Mouse (Mus musculus) lung, embryonic 14.5 days (tissue): ENCODE results near the gene Brms1. TPM values are rescaled to one million over a fixed set of nuclear protein-coding genes. Genes with fewer than 3 reads are reported as not detected.

Source experiments
- ATAC-seq: fragments of 200-750 bp; cut with Nextera tagmentation; 2 replicates; pipeline ENCODE4 v1.8.0; 2017; ENCODE audit warnings: mild to moderate bottlenecking, moderate TSS enrichment, moderate library complexity; ENCODE audit not compliant: insufficient read depth
- DNase-seq: peaks from one replicate; pipeline ENCODE4 v3.0.0-alpha.2; 2015
- H3K27ac ChIP-seq: fragments of 300-500 bp; sonication (generic); 2 replicates; pipeline ENCODE4 v1.5.1; 2014; ENCODE audit warnings: low read depth, mild to moderate bottlenecking, moderate library complexity
- H3K27me3 ChIP-seq: fragments of 300-500 bp; sonication (generic); 2 replicates; pipeline ENCODE4 v1.6.1; 2014; ENCODE audit warnings: low read length, control low read depth; ENCODE audit not compliant: insufficient read depth
- H3K36me3 ChIP-seq: fragments of 300-500 bp; sonication (generic); 2 replicates; pipeline ENCODE4 v1.6.1; 2014; ENCODE audit warnings: control low read depth; ENCODE audit not compliant: insufficient read depth
- H3K4me1 ChIP-seq: fragments of 300-500 bp; sonication (generic); 2 replicates; pipeline ENCODE4 v1.6.1; 2014; ENCODE audit warnings: antibody characterized with exemption, control low read depth; ENCODE audit not compliant: insufficient read depth
- H3K4me2 ChIP-seq: fragments of 300-500 bp; sonication (generic); 2 replicates; pipeline ENCODE4 v1.6.1; 2014; ENCODE audit warnings: mild to moderate bottlenecking
- H3K4me3 ChIP-seq: fragments of 300-500 bp; sonication (generic); 2 replicates; pipeline ENCODE4 v1.5.1; 2014; ENCODE audit warnings: low read depth, low read length
- H3K9ac ChIP-seq: fragments of 300-500 bp; sonication (generic); 2 replicates; pipeline ENCODE4 v1.6.1; 2014
- H3K9me3 ChIP-seq: fragments of 300-500 bp; sonication (generic); 2 replicates; pipeline ENCODE4 v1.6.1; 2016; ENCODE audit warnings: low read depth, low read length, control low read depth
- CTCF ChIP-seq: IDR thresholded peaks from 2 replicates; pipeline ENCODE4 v1.5.1; 2016; ENCODE audit warnings: antibody characterized with exemption, low read depth
- WGBS: fragments of 180-500 bp; shearing (Covaris S2); extraction: QIAGEN DNeasy Blood & Tissue Kit; methylation state at CpG from one replicate; pipeline ENCODE4 v1.1.7; 2014; 5-methylcytosine and 5-hydroxymethylcytosine counted together
- polyA plus RNA-seq: library from polyadenylated mRNA; unstranded; fragments of >200 nt; fragmentation: Nextera tagmentation; extraction: Ambion mirVana; gene quantifications from 2 replicates; pipeline ENCODE4 v1.2.1, GENCODE M21; 2014

The Brms1 gene
- polyA plus RNA-seq, 1 experiment from 2014 or later: 43.4 TPM

GRCm38 (mm10) chr19:5056251-5056650, 15.1 kb downstream of the Brms1 start:
- ATAC-seq (peak; percentile 4; the same call in 1 of the 2 replicates), DNase-seq (peak; percentile 90)
- Histone ChIP-seq H3K4me2 (0 out of 2 replicates have a peak overlapping the region, but pooled peaks have one; percentile 16), H3K27ac (no peak overlapping the region), H3K36me3 (0 out of 2 replicates have a peak, but pooled peaks cover 3% of the 10 kb centered on the region), H3K9ac (no peak overlapping the region), H3K9me3 (no peaks in the 10 kb centered on the region), H3K4me1 (peaks cover 37% of the 10 kb centered on the region), H3K27me3 (peaks cover 18% of the 10 kb centered on the region), H3K4me3 (no peak overlapping the region)
- peak; percentile 85 for TF ChIP-seq CTCF
- WGBS: 8% methylated on average over 6 of the region's 6 CpGs

- Histone ChIP-seq H3K9ac (peak overlapping the region; percentile 28; the same call in 1 of the 2 replicates), H3K4me1 (peaks cover 40% of the 10 kb centered on the region), H3K27ac (peak overlapping the region; percentile 90; the same call in 1 of the 2 replicates), H3K4me3 (no peak overlapping the region), H3K27me3 (peaks cover under 1% of the 10 kb centered on the region; the same call in 1 of the 2 replicates), H3K36me3 (no peaks in the 10 kb centered on the region), H3K9me3 (no peaks in the 10 kb centered on the region), H3K4me2 (peak overlapping the region; percentile 4; the same call in 1 of the 2 replicates)
- 16% methylated on average over 16 of the region's 16 CpGs for WGBS
- DNase-seq (peak; percentile 72), ATAC-seq (no peak)
- no peak for TF ChIP-seq CTCF
Measured at GRCm38 (mm10) chr19:5057876-5058775, 17.0 kb downstream of the Brms1 start.

- no peak for TF ChIP-seq CTCF
- 8% methylated on average over 10 of the region's 10 CpGs for WGBS
- H3K36me3 ChIP-seq: no peaks in the 10 kb centered on the region
- H3K9me3 ChIP-seq: no peaks in the 10 kb centered on the region
- no peak overlapping the region for H3K4me3 ChIP-seq
- H3K9ac ChIP-seq: peak overlapping the region; percentile 28; the same call in 1 of the 2 replicates
- DNase-seq: peak; percentile 69
- peak overlapping the region; percentile 90 for H3K27ac ChIP-seq
- no peaks in the 10 kb centered on the region for H3K27me3 ChIP-seq
- peak overlapping the region; percentile 41 for H3K4me2 ChIP-seq
- H3K4me1 ChIP-seq: peaks cover 40% of the 10 kb centered on the region
- ATAC-seq: peak; percentile 52
Measured at GRCm38 (mm10) chr19:5058801-5059771, 17.9 kb downstream of the Brms1 start.

- no peaks in the 10 kb centered on the region for H3K36me3 ChIP-seq
- WGBS: 22% methylated on average over 5 of the region's 5 CpGs
- peak; percentile 48 for ATAC-seq
- no peak overlapping the region for H3K9ac ChIP-seq
- H3K4me1 ChIP-seq: peaks cover 49% of the 10 kb centered on the region
- H3K4me2 ChIP-seq: peak overlapping the region; percentile 25; the same call in 1 of the 2 replicates
- no peak for TF ChIP-seq CTCF
- peak; percentile 84 for DNase-seq
- no peaks in the 10 kb centered on the region for H3K9me3 ChIP-seq
- no peak overlapping the region for H3K4me3 ChIP-seq
- no peaks in the 10 kb centered on the region for H3K27me3 ChIP-seq
- H3K27ac ChIP-seq: peak overlapping the region; percentile 90
Measured at GRCm38 (mm10) chr19:5060365-5061330, 19.5 kb downstream of the Brms1 start.

- Histone ChIP-seq H3K4me2 (no peak overlapping the region), H3K4me3 (no peak overlapping the region), H3K9ac (no peak overlapping the region), H3K9me3 (no peaks in the 10 kb centered on the region), H3K36me3 (no peaks in the 10 kb centered on the region), H3K27ac (no peak overlapping the region), H3K27me3 (peaks cover 3% of the 10 kb centered on the region; the same call in 1 of the 2 replicates), H3K4me1 (peaks cover 50% of the 10 kb centered on the region)
- 75% methylated on average over 5 of the region's 5 CpGs for WGBS
- TF ChIP-seq CTCF: no peak
- DNase-seq (no peak), ATAC-seq (no peak)
Measured at GRCm38 (mm10) chr19:5062041-5062440, 20.9 kb downstream of the Brms1 start.

GRCm38 (mm10) chr19:5062446-5062845, 21.3 kb downstream of the Brms1 start:
- DNase-seq: no peak
- Histone ChIP-seq H3K4me2 (no peak overlapping the region), H3K27ac (no peak overlapping the region), H3K36me3 (no peaks in the 10 kb centered on the region), H3K9ac (no peak overlapping the region), H3K27me3 (peaks cover 7% of the 10 kb centered on the region; the same call in 1 of the 2 replicates), H3K4me1 (peaks cover 53% of the 10 kb centered on the region), H3K4me3 (no peak overlapping the region), H3K9me3 (no peaks in the 10 kb centered on the region)
- ATAC-seq: no peak
- 68% methylated on average over 6 of the region's 6 CpGs for WGBS
- TF ChIP-seq CTCF: no peak
